Mouse (Mus musculus) MEL-GATA-1-ER (cell line): ENCODE measurements at regions not wholly inside any gene's neighbourhood (a gene's known extent, or its start where the extent isn't known, plus 50 kb on each side); places are given as distances from the start of the nearest gene placed in this dataset.

Experiments
- DNase-seq: peaks from one replicate; pipeline ENCODE4 v3.0.0-alpha.2; 2012; ENCODE audit warnings: low read depth; ENCODE audit errors: extremely low read depth

- no peak for DNase-seq
Observed at GRCm38 (mm10) chr12:16190706-16191105, 374.0 kb upstream of the Trib2 start.

GRCm38 (mm10) chr12:16189441-16189840 lies 372.7 kb upstream of the Trib2 start:
- DNase-seq, result no peak

- no peak for DNase-seq
Observed at GRCm38 (mm10) chr12:16185976-16186515, 369.3 kb upstream of the Trib2 start.

GRCm38 (mm10) chr12:16185431-16185923 lies 368.8 kb upstream of the Trib2 start:
- peak; percentile 92 for DNase-seq

GRCm38 (mm10) chr12:16183055-16183454 lies 366.3 kb upstream of the Trib2 start:
- no peak for DNase-seq

GRCm38 (mm10) chr12:16181599-16181998 lies 364.9 kb upstream of the Trib2 start:
- DNase-seq, result no peak

- no peak for DNase-seq
Observed at GRCm38 (mm10) chr12:16179897-16180296, 363.2 kb upstream of the Trib2 start.

- no peak for DNase-seq
Observed at GRCm38 (mm10) chr12:16176326-16176725, 359.6 kb upstream of the Trib2 start.

- DNase-seq, result no peak
Observed at GRCm38 (mm10) chr12:16172176-16172575, 355.5 kb upstream of the Trib2 start.

GRCm38 (mm10) chr12:16171636-16172035 lies 354.9 kb upstream of the Trib2 start:
- no peak for DNase-seq

GRCm38 (mm10) chr12:16169781-16170535 lies 353.2 kb upstream of the Trib2 start:
- DNase-seq, result no peak

GRCm38 (mm10) chr12:16167793-16168343 lies 351.1 kb upstream of the Trib2 start:
- no peak for DNase-seq

GRCm38 (mm10) chr12:16165126-16165525 lies 348.4 kb upstream of the Trib2 start:
- no peak for DNase-seq

- DNase-seq, result no peak
Observed at GRCm38 (mm10) chr12:16161947-16162346, 345.2 kb upstream of the Trib2 start.

GRCm38 (mm10) chr12:16157896-16158295 lies 341.2 kb upstream of the Trib2 start:
- no peak for DNase-seq

GRCm38 (mm10) chr12:16155791-16156558 lies 339.3 kb upstream of the Trib2 start:
- DNase-seq, result no peak

- DNase-seq, result no peak
Observed at GRCm38 (mm10) chr12:16154256-16154655, 337.5 kb upstream of the Trib2 start.

- no peak for DNase-seq
Observed at GRCm38 (mm10) chr12:16152108-16152507, 335.4 kb upstream of the Trib2 start.

GRCm38 (mm10) chr12:16151170-16151702 lies 334.5 kb upstream of the Trib2 start:
- DNase-seq, result no peak

GRCm38 (mm10) chr12:16146919-16147318 lies 330.2 kb upstream of the Trib2 start:
- DNase-seq, result no peak

- DNase-seq, result no peak
Observed at GRCm38 (mm10) chr12:16145621-16146020, 328.9 kb upstream of the Trib2 start.

GRCm38 (mm10) chr12:16141193-16141592 lies 324.5 kb upstream of the Trib2 start:
- no peak for DNase-seq
